Mouse (Mus musculus): ENCODE data around the gene Rasgrp2. TPM values are rescaled to one million over a fixed set of nuclear protein-coding genes. Genes with fewer than 3 reads are reported as not detected.

Rasgrp2 gene
- total and polyA plus RNA-seq, 3 experiments: 176 to 233 TPM; not detected in 1

GRCm38 (mm10) chr19:6415454-6415853 lies 16.3 kb downstream of the Rasgrp2 start:
- no peak overlapping the region for H3K9ac ChIP-seq (ENCODE audit: control insufficient read depth, low read depth, low read length, poor library complexity, severe bottlenecking)
- no peaks in the 10 kb centered on the region for H3K4me1 ChIP-seq (ENCODE audit: control insufficient read depth in 1 of 2, insufficient read depth in 2 of 2, low read length in 2 of 2)
- no peak for DNase-seq (ENCODE audit: low read depth, low spot score)
- H3K4me3 ChIP-seq (ENCODE audit: control insufficient read depth in 1 of 2, insufficient read depth in 1 of 2, low read depth in 2 of 2, low read length in 2 of 2): no peak overlapping the region
- H3K36me3 ChIP-seq (ENCODE audit: control insufficient read depth in 1 of 2, insufficient read depth in 2 of 2, low read length in 2 of 2): no peaks in the 10 kb centered on the region
- no peaks in the 10 kb centered on the region for H3K9me3 ChIP-seq (replicated peaks; ENCODE audit: insufficient read depth, low read length)
- H3K27ac ChIP-seq (ENCODE audit: control insufficient read depth, low read depth, low read length): no peak overlapping the region
- no peak for TF ChIP-seq NRF1 (IDR thresholded peaks at IDR 0.05; ENCODE audit: insufficient read depth, low read depth, low read length, poor library complexity, severe bottlenecking)
- no peak for TF ChIP-seq TAL1 (IDR thresholded peaks at IDR 0.05; ENCODE audit: low read length)
- no peak for TF ChIP-seq UBTF (IDR thresholded peaks at IDR 0.05; ENCODE audit: borderline replicate concordance, insufficient read depth, low read depth, low read length)
- no peak for TF ChIP-seq MYC (IDR thresholded peaks at IDR 0.05; ENCODE audit: low read depth, low read length)
- no peak for TF ChIP-seq CHD2 (IDR thresholded peaks at IDR 0.05; ENCODE audit: low read length)
- no peak for TF ChIP-seq JUND (IDR thresholded peaks at IDR 0.05; ENCODE audit: low read depth, low read length)
- TF ChIP-seq ETS1 (IDR thresholded peaks at IDR 0.05; ENCODE audit: low read depth, low read length): no peak
- no peak for TF ChIP-seq MEF2A (IDR thresholded peaks at IDR 0.05; ENCODE audit: extremely low read depth, insufficient replicate concordance, low read depth, low read length, poor library complexity, severe bottlenecking)
- no peak for TF ChIP-seq ZKSCAN1 (IDR thresholded peaks at IDR 0.05; ENCODE audit: low read depth, low read length)
- TF ChIP-seq GATA1 (IDR thresholded peaks at IDR 0.05; ENCODE audit: low read depth, low read length): no peak
- TF ChIP-seq ZC3H11A (IDR thresholded peaks at IDR 0.05; ENCODE audit: low read depth, low read length): no peak
- TF ChIP-seq MAFK (IDR thresholded peaks at IDR 0.05; ENCODE audit: borderline replicate concordance, low read depth, low read length): no peak
- TF ChIP-seq POLR2A (IDR thresholded peaks at IDR 0.05; ENCODE audit: control insufficient read depth in 1 of 2, insufficient read depth in 1 of 2, low read depth in 1 of 2, low read length in 2 of 2, poor library complexity in 1 of 2): no peak
- H3K79me2 ChIP-seq (ENCODE audit: control insufficient read depth, insufficient read depth, low read length, poor library complexity): no peaks in the 10 kb centered on the region
- H3K27me3 ChIP-seq (ENCODE audit: control insufficient read depth in 1 of 2, insufficient read depth in 2 of 2, low read length in 2 of 2): no peaks in the 10 kb centered on the region

- TF ChIP-seq RCOR1 (IDR thresholded peaks at IDR 0.05; ENCODE audit: low read depth, low read length) (no peak), CHD1 (IDR thresholded peaks at IDR 0.05; ENCODE audit: low read depth, low read length) (no peak), GABPA (IDR thresholded peaks at IDR 0.05; ENCODE audit: low read depth, low read length) (no peak), TBP (IDR thresholded peaks at IDR 0.05; ENCODE audit: low read depth, low read length) (no peak), GATA1 (IDR thresholded peaks at IDR 0.05; ENCODE audit: low read depth, low read length) (no peak), USF1 (IDR thresholded peaks at IDR 0.05; ENCODE audit: low read depth, low read length) (no peak), RAD21 (IDR thresholded peaks at IDR 0.05; ENCODE audit: low read depth, low read length) (no peak), MYB (IDR thresholded peaks at IDR 0.05; ENCODE audit: low read depth, low read length) (no peak), NELFE (IDR thresholded peaks at IDR 0.05; ENCODE audit: low read depth, low read length) (no peak), MAFK (IDR thresholded peaks at IDR 0.05; ENCODE audit: borderline replicate concordance, low read depth, low read length) (no peak)
- H3K27ac ChIP-seq (ENCODE audit: control insufficient read depth, low read depth, low read length): no peak overlapping the region
- H3K27me3 ChIP-seq (ENCODE audit: control insufficient read depth in 1 of 2, insufficient read depth in 2 of 2, low read length in 2 of 2): no peaks in the 10 kb centered on the region
- H3K4me3 ChIP-seq (ENCODE audit: control insufficient read depth in 1 of 2, insufficient read depth in 1 of 2, low read depth in 2 of 2, low read length in 2 of 2): no peak overlapping the region
- H3K4me1 ChIP-seq (ENCODE audit: control insufficient read depth in 1 of 2, insufficient read depth in 2 of 2, low read length in 2 of 2): no peaks in the 10 kb centered on the region
- H3K79me2 ChIP-seq (ENCODE audit: control insufficient read depth, insufficient read depth, low read length, poor library complexity): no peaks in the 10 kb centered on the region
- H3K9ac ChIP-seq (ENCODE audit: control insufficient read depth, low read depth, low read length, poor library complexity, severe bottlenecking): no peak overlapping the region
- no peaks in the 10 kb centered on the region for H3K36me3 ChIP-seq (ENCODE audit: control insufficient read depth in 1 of 2, insufficient read depth in 2 of 2, low read length in 2 of 2)
- no peak for DNase-seq (ENCODE audit: low read depth, low spot score)
- H3K9me3 ChIP-seq (replicated peaks; ENCODE audit: insufficient read depth, low read length): no peaks in the 10 kb centered on the region
These were observed 17.1 kb downstream of the Rasgrp2 start for GRCm38 (mm10) chr19:6416124-6416770.
